Mouse (Mus musculus) spleen, postnatal 14 days (tissue): ENCODE measurements around the gene Ctnnbl1.

Experiments
- DNase-seq, 2 experiments: peaks; one replicate each; pipeline ENCODE4 v3.0.0; 2021 to 2022; ENCODE audit warnings: low spot score in 2 of 2

Ctnnbl1 gene

DNA sequence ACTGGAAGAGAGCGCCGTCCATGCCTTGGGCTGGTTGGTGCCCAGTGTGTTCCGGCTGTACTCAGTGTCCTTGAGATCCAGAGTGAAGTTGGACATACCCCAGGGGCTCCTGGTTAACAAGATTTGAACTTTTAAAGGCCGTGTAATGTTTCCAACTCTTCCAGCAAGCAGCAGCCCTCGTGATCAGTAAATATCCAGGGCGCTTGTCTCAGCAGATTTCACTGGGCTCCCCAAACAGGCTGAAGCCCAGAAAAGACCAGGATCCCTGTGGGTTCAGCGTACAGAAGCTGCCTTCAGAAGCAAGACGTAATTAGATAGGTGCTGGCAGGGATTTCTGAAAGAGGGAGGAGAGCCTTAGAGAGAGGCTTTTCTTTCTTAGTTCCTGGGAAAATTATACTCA lies 137.9 kb downstream of the Ctnnbl1 start:
- DNase-seq: no peak

DNA sequence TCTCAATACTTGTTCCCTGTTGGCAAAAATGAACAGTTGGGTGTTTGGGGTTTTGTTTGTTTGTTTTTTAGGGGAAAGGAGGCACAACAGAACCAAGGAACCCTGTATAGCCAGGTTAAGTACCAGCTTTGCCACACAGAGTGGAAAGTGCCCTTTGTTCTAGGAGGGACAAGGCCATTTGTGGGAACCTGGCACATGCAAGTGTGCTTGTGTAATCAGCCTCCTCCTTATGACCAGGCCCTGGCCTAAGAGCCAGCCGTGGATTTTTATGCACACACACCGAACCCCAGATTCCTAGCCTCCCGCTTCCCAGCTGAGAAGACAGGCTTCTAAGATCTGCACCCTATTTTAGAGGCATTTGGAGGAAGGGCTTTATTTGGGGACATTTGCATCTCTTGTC lies 140.2 kb downstream of the Ctnnbl1 start:
- DNase-seq: no peak

DNA sequence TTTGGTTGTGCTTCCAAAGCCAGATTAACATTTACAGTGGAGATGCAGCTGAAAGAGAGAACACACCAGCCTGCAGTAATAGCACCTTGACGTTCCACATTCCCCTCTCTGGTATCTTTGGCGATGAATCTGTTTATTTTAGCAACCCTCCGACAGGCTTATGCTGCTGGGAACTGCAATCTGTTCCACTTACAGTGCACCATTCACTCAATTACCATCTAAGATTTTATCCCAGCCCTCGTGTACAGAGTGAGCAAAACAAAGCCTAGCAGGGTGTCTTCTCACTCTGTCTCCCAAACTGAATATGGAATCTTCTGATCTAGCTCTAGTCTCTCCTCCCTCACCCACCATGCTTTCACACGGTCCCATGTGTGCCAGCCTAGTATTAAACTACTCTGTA lies 140.8 kb downstream of the Ctnnbl1 start:
- no peak for DNase-seq

DNA sequence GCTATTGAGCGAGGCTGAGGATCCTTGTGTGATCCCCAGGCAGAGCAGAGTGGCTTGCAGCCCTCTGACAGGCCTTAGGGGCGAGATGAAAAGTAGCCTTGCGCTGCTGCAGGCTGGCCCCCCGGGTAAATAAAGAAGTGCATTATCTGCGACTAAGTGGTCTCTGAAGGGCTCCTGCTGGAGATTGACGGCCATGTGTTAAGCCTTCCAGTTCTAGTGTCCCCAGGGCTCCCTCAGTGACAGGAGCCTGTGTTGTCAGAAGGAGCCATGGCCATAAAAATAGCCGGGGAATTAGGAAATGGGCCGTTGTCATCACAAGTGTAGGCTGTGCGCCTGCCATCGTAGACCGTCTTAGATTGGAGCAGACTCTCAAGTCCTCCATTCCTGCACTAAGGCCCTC lies 144.7 kb downstream of the Ctnnbl1 start:
- no peak for DNase-seq

DNA sequence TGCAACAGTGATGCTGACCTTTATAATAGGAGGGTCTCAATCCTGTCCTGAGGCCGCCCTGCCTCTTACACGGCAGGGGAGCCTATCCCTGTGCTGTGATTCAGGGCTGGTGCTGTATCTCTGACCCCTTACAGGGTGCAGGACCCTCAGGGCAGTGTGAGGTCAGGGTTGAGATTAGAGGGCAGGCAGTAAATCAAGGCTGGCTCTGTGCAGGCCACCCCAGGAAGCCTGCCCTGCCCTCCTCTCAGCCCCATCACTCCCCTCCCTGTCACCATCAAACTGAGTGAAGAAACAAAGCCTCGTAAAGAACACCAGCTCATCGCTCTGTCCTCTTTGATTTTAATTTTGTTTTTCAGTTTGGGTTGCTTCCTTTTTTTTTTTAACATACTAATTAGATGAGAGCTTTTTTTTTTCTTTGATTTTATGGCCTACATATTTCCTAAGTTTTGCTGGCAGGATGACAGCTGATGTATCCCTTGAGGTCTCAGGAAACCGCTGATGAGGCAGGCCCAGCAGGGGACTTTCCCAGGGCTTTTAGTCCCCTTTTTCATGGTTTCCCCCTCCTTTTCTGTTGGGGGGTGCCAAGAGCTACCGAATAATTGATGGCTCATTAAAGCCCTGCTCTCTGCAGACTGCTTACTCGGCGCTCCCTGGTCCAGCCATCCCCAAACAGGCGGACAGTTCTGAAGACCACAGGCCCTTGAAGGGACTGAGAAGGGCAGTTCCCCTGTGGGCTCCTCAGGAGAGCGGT lies 150.2 kb downstream of the Ctnnbl1 start:
- no peak for DNase-seq

DNA sequence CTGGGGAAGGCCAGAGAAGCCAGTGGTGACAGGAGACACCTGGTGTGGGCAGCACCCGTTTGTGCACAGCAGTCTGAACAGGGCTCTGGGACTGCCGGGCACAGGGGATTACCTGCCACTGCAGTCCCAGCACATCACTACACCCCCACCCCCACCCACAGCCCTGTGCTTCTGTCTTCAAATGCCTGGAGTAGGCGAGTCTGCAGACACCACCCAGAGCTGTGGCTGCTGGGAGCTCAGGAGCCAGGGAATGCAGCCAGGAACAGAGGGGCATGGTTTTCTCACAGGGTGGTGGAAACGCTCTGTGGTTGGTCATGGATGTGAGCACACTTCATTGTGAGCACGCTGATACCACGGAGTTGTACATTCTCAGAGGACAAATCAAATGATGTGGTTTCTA lies 154.0 kb downstream of the Ctnnbl1 start:
- no peak for DNase-seq

DNA sequence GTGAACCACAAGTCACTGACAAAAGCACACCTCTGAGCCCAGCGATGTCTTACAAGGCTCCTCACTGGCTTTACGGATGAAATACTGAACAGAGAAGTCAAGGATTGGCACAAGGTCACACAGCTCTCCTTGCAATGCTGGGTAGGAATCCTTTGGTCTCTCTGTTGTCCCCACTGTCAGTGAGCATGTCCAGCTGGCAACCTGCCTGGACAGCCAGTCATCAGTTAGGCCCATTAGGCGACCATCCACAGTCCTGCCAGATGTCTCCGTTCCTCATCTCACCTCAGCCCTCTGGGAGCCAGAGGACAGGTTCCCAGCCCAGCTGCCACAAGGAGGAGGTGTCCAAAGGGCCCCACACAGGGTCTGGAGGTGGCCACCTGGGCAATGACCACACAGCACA lies 159.9 kb downstream of the Ctnnbl1 start:
- no peak for DNase-seq

DNA sequence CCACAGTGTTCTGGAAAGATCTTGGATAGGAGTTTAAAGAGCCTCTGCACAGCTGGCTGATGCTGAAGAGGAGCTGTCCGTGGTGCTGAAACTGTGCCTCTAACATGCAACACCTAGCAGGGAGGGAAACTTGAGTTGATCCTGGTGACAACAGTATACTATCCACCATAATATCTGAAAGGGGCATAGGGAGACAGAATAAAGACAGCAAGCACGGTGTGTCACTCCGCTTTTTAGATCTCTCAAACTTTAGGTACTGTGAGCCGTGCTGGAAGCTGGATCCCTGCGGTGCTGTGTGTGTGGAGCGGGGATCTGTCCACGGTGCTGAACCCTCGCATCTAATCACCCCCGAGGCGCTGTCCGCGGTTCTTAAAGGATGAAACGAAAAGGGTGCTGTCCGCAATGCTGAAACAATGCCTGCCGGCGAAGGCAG lies 176.0 kb downstream of the Ctnnbl1 start:
- DNase-seq: peak; percentile 31 to 57

DNA sequence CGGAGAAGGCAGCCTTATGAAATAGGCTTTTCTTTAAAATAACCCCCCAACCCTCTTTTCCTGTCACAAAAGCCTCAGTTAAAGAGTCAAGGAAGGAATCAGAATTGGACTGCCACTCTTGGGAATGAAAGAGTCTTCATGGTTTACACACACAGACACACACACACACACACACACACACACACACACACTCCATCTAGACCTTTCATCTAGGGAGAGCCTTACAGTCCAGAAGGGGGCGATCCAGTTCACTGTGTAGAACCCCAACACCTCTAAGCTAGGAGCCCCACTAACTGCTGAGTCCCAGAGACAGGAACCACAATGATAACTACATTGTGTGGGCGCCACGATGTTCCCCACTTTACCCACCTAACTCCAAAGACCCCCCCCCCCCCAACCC lies 176.5 kb downstream of the Ctnnbl1 start:
- no peak for DNase-seq

DNA sequence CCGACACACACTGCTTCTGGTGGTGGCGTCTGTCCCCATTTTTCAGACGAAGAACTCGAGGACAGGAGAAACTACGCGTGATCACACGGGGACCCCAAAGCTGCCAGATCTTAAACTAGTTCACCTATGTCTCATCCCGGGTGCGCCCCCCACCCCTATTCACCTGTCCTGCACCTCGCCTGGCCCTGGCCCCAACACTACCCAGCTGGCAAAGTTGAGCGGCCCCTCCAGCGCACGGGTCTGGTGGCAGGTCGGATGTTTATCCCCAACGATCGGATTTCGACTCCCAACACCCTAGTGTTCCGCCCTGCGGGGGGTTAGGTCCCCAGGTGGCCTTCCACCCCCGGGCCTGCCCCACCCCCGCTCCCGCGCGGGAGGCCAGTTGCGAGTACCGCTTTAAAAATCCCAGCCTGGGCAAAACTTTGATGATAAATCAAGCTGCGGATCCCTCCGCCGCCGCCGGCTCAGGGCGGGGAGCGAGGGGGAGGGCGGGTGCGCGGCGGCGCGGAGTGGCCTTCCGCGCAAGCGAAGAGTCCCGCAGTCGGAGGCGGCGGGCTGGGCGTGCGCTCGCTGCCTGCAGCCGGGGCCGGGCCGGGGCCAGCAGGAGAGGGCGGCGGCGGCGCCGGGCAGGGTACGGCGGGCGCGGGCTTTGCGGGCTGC lies 177.0 kb downstream of the Ctnnbl1 start, which contains the start of gene Vstm2l:
Gene Vstm2l, plus strand, starts transcription at position 549 of the 660 bp plus-strand sequence.
- DNase-seq: no peak

DNA sequence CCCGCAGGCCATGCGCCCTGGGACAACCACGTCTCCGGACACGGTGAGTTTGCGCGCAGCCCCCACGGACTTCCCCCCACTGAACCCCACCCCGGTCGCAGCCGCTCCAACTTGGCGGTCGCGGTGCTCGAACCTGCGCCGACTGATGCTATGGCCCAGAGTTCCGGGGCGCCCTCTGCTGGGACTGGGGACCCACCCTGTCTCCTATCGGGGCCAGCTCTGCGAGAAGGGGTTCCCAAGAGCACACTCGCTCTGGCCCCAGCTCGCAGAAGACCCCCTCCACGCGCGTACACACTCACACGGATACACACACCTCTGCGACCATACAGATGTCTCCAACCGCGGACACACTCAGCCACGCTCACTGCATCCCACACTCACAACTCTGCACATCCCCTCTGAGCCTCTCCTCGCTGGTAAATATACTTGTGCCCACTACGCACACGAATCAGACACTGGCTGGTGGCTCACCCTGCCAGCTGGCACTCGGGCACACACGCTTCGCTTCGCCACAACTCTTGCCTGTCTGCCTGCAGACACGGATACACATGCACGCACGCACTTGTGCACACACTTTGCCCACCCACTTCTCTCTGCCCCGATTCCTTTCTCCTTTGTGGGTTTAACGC lies 177.8 kb downstream of the Ctnnbl1 start:
- DNase-seq: no peak

DNA sequence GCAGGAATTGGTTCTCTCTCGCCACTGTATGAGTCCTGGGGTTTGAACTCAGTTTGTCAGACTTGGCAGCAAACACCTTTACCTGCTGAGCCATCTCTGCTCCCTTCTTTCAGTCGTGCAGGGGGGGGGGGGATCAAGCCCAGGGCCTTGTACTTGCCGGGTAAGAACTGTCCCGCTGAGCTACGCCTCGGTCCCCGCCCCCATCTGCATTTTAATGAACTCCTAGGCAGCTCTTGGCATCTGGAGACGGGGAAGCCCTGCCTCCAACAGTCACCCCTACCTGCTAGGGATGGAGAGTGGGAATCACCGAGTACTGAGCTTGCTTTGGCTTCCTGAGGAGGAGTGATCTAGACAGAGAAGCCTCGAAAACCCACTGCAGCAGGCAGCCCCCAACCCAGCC lies 181.3 kb downstream of the Ctnnbl1 start:
- DNase-seq: no peak

DNA sequence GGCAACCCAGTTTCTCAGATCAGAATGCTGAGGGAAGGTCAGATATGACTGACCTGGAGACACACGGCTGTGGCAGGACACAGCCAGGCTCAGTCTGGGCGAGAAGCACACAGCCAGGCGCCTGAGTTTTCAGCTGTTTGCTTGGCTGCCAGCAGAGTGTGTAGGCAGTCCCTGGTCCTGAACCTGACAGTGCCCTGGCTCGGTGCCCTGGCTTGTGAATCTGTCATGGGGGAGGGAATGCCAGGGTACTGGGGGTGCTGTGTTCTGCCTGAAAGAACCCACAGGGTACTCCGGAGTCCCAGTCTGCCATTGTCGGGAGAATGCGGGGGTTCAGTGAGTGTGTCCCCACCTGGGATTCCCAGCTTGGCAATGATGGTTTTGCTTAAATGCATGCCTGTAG lies 184.3 kb downstream of the Ctnnbl1 start:
- no peak for DNase-seq

DNA sequence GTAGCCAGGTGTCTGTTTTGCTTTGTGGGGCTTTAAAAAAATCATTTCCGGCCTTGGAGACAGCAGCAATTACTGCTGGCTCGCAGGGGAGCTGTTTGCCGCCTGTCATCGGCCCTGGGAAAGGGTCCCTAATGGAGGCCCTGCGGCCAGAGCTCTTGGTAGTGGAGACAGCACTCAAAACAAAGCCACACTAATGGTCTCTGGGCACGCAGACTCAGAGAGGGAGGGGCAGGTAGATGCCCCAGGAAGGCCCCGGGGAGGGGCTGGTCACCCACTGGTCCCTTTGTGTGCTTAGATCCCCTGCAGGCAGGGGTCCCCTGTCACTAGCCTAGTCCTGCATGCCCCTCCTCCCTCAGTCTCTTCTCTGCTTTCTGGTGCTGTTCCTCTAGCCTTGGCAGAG lies 186.2 kb downstream of the Ctnnbl1 start:
- no peak for DNase-seq

DNA sequence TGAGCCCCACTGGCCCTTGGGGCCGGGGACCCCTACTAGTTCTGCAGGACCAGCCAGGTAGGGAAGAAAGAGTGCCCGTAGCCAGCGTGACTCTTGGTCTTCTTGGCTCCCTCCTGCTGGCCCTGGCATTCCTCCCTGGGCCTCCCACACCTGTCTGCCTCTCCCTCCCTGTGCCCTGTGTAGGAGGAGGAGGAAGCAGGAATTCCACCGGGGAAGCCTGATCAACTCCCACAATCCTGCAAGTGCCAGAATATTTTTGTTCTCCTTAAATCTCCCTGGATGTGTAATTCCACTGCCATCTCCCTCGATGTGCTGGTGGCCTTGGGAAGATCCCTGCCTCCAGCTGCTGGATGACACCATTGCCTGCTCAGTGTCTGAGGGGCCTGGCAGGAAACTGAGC lies 187.3 kb downstream of the Ctnnbl1 start:
- DNase-seq: no peak

DNA sequence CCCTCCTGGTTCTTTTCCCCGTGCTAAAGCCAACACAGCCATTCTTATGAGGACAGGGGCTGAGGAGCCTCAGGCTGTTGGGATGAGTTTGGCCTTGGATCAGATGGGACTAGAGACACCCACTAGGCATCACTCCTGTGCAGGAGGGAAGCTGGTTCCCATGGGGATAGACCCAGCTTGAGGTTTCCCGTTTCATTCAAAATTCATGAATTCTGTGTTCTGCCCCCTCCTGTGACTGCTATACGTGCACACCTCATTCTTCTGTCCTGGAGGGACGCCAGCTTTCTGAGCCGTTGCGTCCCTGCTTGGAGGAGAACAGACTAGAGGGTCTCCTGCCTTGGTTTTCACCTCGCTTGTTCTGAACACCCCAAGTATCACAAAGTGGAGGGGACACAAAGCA lies 189.3 kb downstream of the Ctnnbl1 start:
- DNase-seq: no peak

DNA sequence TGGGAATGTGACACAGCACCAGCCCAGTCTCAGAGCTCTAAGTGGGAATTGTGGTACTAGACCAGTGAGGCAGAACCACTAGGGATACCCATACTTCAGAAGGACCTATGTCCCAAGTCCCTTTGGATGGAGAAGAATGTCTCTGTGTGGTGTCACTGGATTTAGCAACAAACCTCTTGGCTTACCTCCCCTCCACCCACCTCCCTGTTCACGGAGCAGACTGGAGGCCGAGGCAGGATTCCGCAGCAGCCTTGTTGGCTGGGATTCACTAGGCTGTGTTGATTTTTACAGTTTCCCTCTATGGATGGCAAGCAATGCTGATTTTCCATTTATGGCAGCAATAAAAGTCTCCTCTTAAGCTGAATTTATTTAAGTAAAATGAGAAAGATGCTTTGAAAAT lies 189.7 kb downstream of the Ctnnbl1 start:
- DNase-seq: no peak

DNA sequence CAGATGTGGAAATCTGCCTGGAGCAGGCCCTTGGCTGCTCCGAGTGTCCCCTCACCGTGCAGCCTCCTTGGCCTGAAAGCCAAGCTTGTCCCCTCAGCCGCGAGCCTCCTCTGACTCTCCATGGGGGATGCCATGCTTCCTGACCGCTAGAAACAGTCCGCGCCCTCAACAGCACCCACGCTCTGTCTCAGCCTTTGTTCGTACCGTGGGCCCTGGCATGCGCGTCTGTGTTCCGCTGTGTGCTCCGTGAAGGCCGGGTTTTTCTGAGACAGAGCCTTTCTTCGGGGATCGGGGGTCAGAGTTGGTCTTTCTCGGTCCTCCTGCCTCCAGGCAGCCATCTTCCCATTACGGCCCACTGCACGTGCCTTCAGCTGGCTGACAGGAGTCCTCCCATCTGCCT lies 190.2 kb downstream of the Ctnnbl1 start:
- DNase-seq: no peak

DNA sequence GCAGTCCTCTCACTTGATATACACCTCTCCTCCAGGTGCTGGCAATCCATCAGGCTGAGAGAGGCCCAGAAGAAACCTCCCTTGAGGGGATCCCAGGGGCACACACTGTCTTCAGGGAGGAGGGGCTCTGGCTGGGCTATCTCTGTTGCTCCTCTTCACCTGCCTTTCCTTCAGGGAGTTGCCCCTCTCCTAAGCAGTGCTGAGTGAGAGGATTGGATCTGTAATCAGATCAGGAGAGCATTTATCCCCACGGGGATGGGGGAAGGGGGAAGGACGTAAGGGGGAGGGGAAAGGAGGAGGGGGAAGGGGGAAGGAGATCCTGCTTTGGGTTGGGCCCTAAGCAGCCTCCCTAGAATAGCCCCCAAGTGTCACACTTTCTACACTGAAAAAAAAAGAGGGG lies 190.6 kb downstream of the Ctnnbl1 start:
- DNase-seq: no peak

DNA sequence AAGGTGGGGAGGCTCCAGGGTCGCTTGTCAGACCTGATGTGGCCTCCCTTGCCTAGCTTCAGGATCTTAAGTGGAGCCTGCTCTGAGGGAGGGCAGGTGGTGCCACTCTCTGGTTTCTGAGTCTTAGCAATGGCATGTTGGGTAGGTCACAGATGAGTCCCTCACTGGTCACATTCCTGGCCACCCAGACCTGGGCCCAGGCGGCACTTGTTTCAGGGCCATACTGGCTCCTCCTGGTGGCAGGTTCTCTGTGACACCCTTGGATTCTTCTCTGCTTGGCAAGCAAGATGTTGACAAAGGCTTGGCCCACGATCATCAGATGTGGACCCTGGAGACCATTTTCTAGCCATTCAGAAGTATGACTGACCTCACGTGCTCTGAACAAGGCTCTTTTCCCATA lies 195.5 kb downstream of the Ctnnbl1 start:
- DNase-seq: no peak

DNA sequence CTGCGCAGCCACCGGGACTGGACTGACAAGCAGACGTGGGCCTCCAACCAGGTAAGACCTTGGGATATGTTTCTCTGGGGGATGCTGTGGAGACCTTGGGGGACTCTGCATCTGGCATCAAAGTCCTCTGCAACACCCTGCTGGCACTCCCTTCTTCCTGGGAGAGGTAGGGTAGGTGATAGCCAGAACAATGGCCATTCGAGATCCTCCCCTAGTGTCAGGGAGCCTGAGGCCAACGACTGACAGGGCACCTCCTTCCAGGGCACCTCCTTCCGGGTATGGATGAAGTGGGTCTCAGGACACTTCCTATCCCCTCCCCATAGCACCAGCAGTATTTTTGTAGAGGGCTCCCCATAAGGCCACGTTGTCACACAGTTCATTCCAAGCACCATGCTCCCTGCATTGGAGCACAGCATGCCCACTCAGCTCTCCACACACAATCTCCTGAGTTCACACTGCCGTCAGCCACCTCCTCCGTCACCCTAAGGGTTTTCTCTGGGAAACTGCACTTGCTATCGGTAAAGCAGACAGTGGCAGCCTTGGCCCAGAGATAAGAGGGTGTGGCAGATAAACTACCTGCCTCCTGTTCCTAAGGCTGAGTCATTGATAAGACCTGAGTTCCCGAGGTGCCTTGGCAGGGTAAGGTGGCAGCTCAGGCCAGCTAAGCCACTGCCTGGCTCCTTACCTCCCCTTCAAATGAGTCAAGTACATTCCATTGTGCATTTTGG lies 198.4 kb downstream of the Ctnnbl1 start:
- no peak for DNase-seq

DNA sequence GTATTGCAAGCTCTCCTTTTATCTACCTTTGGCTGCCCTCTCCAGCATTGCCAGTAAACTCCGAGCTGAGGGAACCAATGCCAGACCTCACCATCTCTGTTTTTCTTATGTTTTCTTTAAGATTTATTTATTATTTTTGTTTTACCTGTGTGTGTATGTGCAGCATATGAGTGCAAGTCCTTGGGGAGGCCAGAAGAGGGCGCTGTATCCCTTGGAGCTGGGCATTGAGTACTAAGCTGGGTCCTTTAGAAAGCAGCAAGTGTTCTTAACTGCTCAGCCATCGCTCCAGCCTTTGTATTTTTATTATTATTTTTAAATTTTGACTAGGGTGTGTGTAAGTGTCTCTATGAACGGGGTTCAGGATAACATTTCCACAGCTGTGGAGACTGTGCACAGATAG lies 199.5 kb downstream of the Ctnnbl1 start:
- DNase-seq: no peak
